Mouse (Mus musculus) neural tube, embryonic 12.5 days (tissue): Measurements from ENCODE around the gene Hmga1b. TPM values are rescaled to one million over a fixed set of nuclear protein-coding genes. Genes with fewer than 3 reads are reported as not detected.
"Not testable (repeated sequence)": the region's sequence is repeated elsewhere in the genome, so short reads cannot be mapped to it uniquely, and the experiment has no call there.

Source experiments
- ATAC-seq: fragments of 200-750 bp; cut with Nextera tagmentation; 2 replicates; pipeline ENCODE4 v1.8.0; 2017; ENCODE audit warnings: low read depth, mild to moderate bottlenecking, moderate TSS enrichment, moderate library complexity; ENCODE audit not compliant: low FRiP score
- H3K27ac ChIP-seq: fragments of 300-500 bp; sonication (generic); 2 replicates; pipeline ENCODE4 v1.5.1; 2016
- H3K27me3 ChIP-seq: fragments of 300-500 bp; sonication (generic); replicated peaks from 2 replicates; pipeline ENCODE4 v1.6.1; 2016; ENCODE audit warnings: mild to moderate bottlenecking
- H3K36me3 ChIP-seq: fragments of 300-500 bp; sonication (generic); 2 replicates; pipeline ENCODE4 v1.6.1; 2016; ENCODE audit warnings: mild to moderate bottlenecking
- H3K4me1 ChIP-seq: fragments of 300-500 bp; sonication (generic); 2 replicates; pipeline ENCODE4 v1.6.1; 2016
- H3K4me2 ChIP-seq: fragments of 300-500 bp; sonication (generic); replicated peaks from 2 replicates; pipeline ENCODE4 v1.6.1; 2016; ENCODE audit warnings: mild to moderate bottlenecking
- H3K4me3 ChIP-seq: fragments of 300-500 bp; sonication (generic); 2 replicates; pipeline ENCODE4 v1.5.1; 2016
- H3K9ac ChIP-seq: fragments of 300-500 bp; sonication (generic); 2 replicates; pipeline ENCODE4 v1.6.1; 2016; ENCODE audit warnings: mild to moderate bottlenecking
- H3K9me3 ChIP-seq: fragments of 300-500 bp; sonication (generic); 2 replicates; pipeline ENCODE4 v1.6.1; 2016; ENCODE audit warnings: mild to moderate bottlenecking
- WGBS: fragments of 180-500 bp; shearing (Covaris S2); methylation state at CpG from one replicate; pipeline ENCODE4 v1.1.7; 2016; 5-methylcytosine and 5-hydroxymethylcytosine counted together
- polyA plus RNA-seq: library from polyadenylated mRNA; unstranded; fragments of >200 nt; fragmentation: Nextera tagmentation; extraction: Ambion mirVana; gene quantifications from 2 replicates; pipeline ENCODE4 v1.2.1, GENCODE M21; 2016

The Hmga1b gene
- polyA plus RNA-seq, 1 experiment from 2014 or later = 3.6 TPM

- Histone ChIP-seq H3K27me3 (no peaks in the 10 kb centered on the region), H3K4me1 (no peaks in the 10 kb centered on the region), H3K27ac (no peak overlapping the region), H3K4me2 (no peak overlapping the region), H3K9me3 (no peaks in the 10 kb centered on the region), H3K36me3 (no peaks in the 10 kb centered on the region), H3K9ac (no peak overlapping the region), H3K4me3 (no peak overlapping the region)
- 92% methylated on average over 5 of the region's 5 CpGs for WGBS
- ATAC-seq = no peak
Observed at GRCm38 (mm10) chr11:120740981-120741380, 21.6 kb upstream of the Hmga1b start.

GRCm38 (mm10) chr11:120744121-120744701, 18.4 kb upstream of the Hmga1b start:
- no peaks in the 10 kb centered on the region for H3K9me3 ChIP-seq
- H3K27ac ChIP-seq = no peak overlapping the region
- H3K36me3 ChIP-seq = no peaks in the 10 kb centered on the region
- ATAC-seq = no peak
- no peak overlapping the region for H3K4me3 ChIP-seq
- H3K9ac ChIP-seq = no peak overlapping the region
- H3K4me2 ChIP-seq = no peak overlapping the region
- no peaks in the 10 kb centered on the region for H3K4me1 ChIP-seq
- WGBS = 74% methylated on average over 7 of the region's 7 CpGs
- no peaks in the 10 kb centered on the region for H3K27me3 ChIP-seq

- no peaks in the 10 kb centered on the region for H3K9me3 ChIP-seq
- ATAC-seq = no peak
- no peak overlapping the region for H3K9ac ChIP-seq
- H3K4me3 ChIP-seq = no peak overlapping the region
- H3K27ac ChIP-seq = no peak overlapping the region
- 70% methylated on average over 4 of the region's 4 CpGs for whole genome bisulfite sequencing
- no peaks in the 10 kb centered on the region for H3K27me3 ChIP-seq
- no peak overlapping the region for H3K4me2 ChIP-seq
- H3K36me3 ChIP-seq = no peaks in the 10 kb centered on the region
- no peaks in the 10 kb centered on the region for H3K4me1 ChIP-seq
Observed at GRCm38 (mm10) chr11:120747974-120748373, 14.6 kb upstream of the Hmga1b start.

- H3K27ac ChIP-seq = no peak overlapping the region
- no peak overlapping the region for H3K4me3 ChIP-seq
- H3K4me2 ChIP-seq = no peak overlapping the region
- no peaks in the 10 kb centered on the region for H3K9me3 ChIP-seq
- no peaks in the 10 kb centered on the region for H3K36me3 ChIP-seq
- 64% methylated on average over 8 of the region's 8 CpGs for WGBS
- H3K9ac ChIP-seq = no peak overlapping the region
- no peaks in the 10 kb centered on the region for H3K27me3 ChIP-seq
- H3K4me1 ChIP-seq = no peaks in the 10 kb centered on the region
- ATAC-seq = no peak
Observed at GRCm38 (mm10) chr11:120749430-120749829, 13.2 kb upstream of the Hmga1b start.

- ATAC-seq = no peak
- no peaks in the 10 kb centered on the region for H3K36me3 ChIP-seq
- no peaks in the 10 kb centered on the region for H3K4me1 ChIP-seq
Observed at GRCm38 (mm10) chr11:120751606-120752005, 11.0 kb upstream of the Hmga1b start.

GRCm38 (mm10) chr11:120760236-120760635, 2.4 kb upstream of the Hmga1b start:
- no peak overlapping the region for H3K9ac ChIP-seq
- H3K36me3 ChIP-seq = no peaks in the 10 kb centered on the region
- WGBS = 92% methylated on average over 9 of the region's 9 CpGs
- no peak overlapping the region for H3K27ac ChIP-seq
- no peak overlapping the region for H3K4me2 ChIP-seq
- no peak for ATAC-seq
- H3K27me3 ChIP-seq = peaks cover 9% of the 10 kb centered on the region; the same call in 1 of the 2 replicates
- H3K9me3 ChIP-seq = peaks cover 15% of the 10 kb centered on the region
- no peak overlapping the region for H3K4me3 ChIP-seq
- H3K4me1 ChIP-seq = no peaks in the 10 kb centered on the region

More at GRCm38 (mm10) chr11:120751606-120752005, 11.0 kb upstream of the Hmga1b start:
- Histone ChIP-seq H3K4me2 (no peak overlapping the region), H3K4me3 (no peak overlapping the region), H3K9me3 (no peaks in the 10 kb centered on the region), H3K9ac (no peak overlapping the region), H3K27ac (no peak overlapping the region), H3K27me3 (no peaks in the 10 kb centered on the region)
- WGBS = 76% methylated on average over 4 of the region's 4 CpGs

- peaks cover 9% of the 10 kb centered on the region; the same call in 1 of the 2 replicates for H3K27me3 ChIP-seq
- WGBS = 73% methylated on average over 14 of the region's 14 CpGs
- no peak overlapping the region for H3K4me3 ChIP-seq
- H3K9me3 ChIP-seq = peaks cover 15% of the 10 kb centered on the region
- H3K27ac ChIP-seq = no peak overlapping the region
- H3K4me2 ChIP-seq = peak overlapping the region; percentile 31; the same call in 1 of the 2 replicates
- no peak overlapping the region for H3K9ac ChIP-seq
- H3K36me3 ChIP-seq = no peaks in the 10 kb centered on the region
- ATAC-seq = no peak
- no peaks in the 10 kb centered on the region for H3K4me1 ChIP-seq
Observed at GRCm38 (mm10) chr11:120761811-120762671, 553 bp upstream of the Hmga1b start.

GRCm38 (mm10) chr11:120763121-120763999, 766 bp downstream of the Hmga1b start:
- H3K4me1 ChIP-seq, H3K27me3 ChIP-seq, H3K9ac ChIP-seq, H3K4me3 ChIP-seq, H3K27ac ChIP-seq, H3K36me3 ChIP-seq, H3K9me3 ChIP-seq: not testable (repeated sequence)
- WGBS = 17% methylated on average over 11 of the region's 23 CpGs
- peak; percentile 63; the same call in 1 of the 2 replicates for ATAC-seq
- peak overlapping the region; percentile 31 for H3K4me2 ChIP-seq

- not testable (repeated sequence) for H3K9me3 ChIP-seq, ATAC-seq
Observed at GRCm38 (mm10) chr11:120767023-120767422, 4.4 kb downstream of the Hmga1b start.

GRCm38 (mm10) chr11:120768206-120768605, 5.6 kb downstream of the Hmga1b start:
- no peak overlapping the region for H3K4me2 ChIP-seq
- no peak overlapping the region for H3K27ac ChIP-seq
- no peak overlapping the region for H3K9ac ChIP-seq
- no peaks in the 10 kb centered on the region for H3K27me3 ChIP-seq
- no peaks in the 10 kb centered on the region for H3K4me1 ChIP-seq
- no peaks in the 10 kb centered on the region for H3K36me3 ChIP-seq
- ATAC-seq = no peak
- WGBS = 79% methylated on average over 1 of the region's 1 CpGs
- H3K4me3 ChIP-seq = no peak overlapping the region
- no peaks in the 10 kb centered on the region for H3K9me3 ChIP-seq

More at GRCm38 (mm10) chr11:120767023-120767422, 4.4 kb downstream of the Hmga1b start:
- 75% methylated on average over 4 of the region's 7 CpGs for WGBS
- not testable (repeated sequence) for H3K4me1 ChIP-seq, H3K36me3 ChIP-seq, H3K27me3 ChIP-seq, H3K4me2 ChIP-seq, H3K27ac ChIP-seq, H3K9ac ChIP-seq, H3K4me3 ChIP-seq

GRCm38 (mm10) chr11:120772749-120773148, 10.2 kb downstream of the Hmga1b start:
- no peak for ATAC-seq

More at GRCm38 (mm10) chr11:120772749-120773148, 10.2 kb downstream of the Hmga1b start:
- H3K27me3 ChIP-seq = no peaks in the 10 kb centered on the region
- WGBS = 85% methylated on average over 3 of the region's 3 CpGs
- no peak overlapping the region for H3K4me3 ChIP-seq
- H3K4me1 ChIP-seq = peaks cover 5% of the 10 kb centered on the region; the same call in 1 of the 2 replicates
- no peaks in the 10 kb centered on the region for H3K9me3 ChIP-seq
- H3K36me3 ChIP-seq = no peaks in the 10 kb centered on the region
- H3K27ac ChIP-seq = no peak overlapping the region
- H3K9ac ChIP-seq = no peak overlapping the region
- H3K4me2 ChIP-seq = no peak overlapping the region
